21 mouse cellular contexts compared by ENCODE assay signal in the genomic region with DNA sequence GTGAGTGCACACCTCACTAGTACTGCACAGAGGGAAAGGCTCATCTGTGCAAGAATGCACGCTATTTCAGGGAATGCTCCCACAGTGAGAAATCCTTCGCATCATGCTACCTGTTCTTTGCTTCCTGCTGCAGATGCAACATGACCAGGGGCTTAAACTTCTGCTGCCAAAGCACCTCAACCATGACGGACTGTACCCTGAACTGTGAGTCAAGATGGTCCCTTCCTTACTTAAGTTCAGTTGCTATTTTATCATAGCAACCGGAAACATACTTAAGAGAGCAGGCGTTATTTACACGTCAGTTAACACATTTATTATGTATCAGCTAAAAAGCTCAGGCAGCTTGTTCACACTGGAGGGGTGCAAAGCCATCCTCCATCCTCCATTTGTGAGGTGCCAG.
"Had no signal": no experiment of that assay in that cellular context is flagged by ENCODE, and none has a peak within 500 bp of the region (broad histone marks: within the 10 kb centered on the region; RNA-seq: fewer than 3 reads in every experiment).

No protein-coding gene starts in this region.

- H3K27ac ChIP-seq: hindbrain, embryonic 13.5 days; layer of hippocampus, adult 2 months; limb, embryonic 10.5 days; limb, embryonic 13.5 days; liver, embryonic 12.5 days; liver, embryonic 15.5 days; lung, embryonic 15.5 days; macrophage; midbrain, embryonic 13.5 days; neural tube, embryonic 13.5 days; stomach, postnatal 0 days had no signal

- H3K36me3 ChIP-seq: hindbrain, embryonic 13.5 days; limb, embryonic 10.5 days; limb, embryonic 13.5 days; liver, embryonic 12.5 days; liver, embryonic 15.5 days; lung, embryonic 15.5 days; midbrain, embryonic 13.5 days; neural tube, embryonic 13.5 days had no signal

- H3K9ac ChIP-seq: hindbrain, embryonic 13.5 days; limb, embryonic 13.5 days; liver, embryonic 12.5 days; liver, embryonic 15.5 days; lung, embryonic 15.5 days; midbrain, embryonic 13.5 days; neural tube, embryonic 13.5 days had no signal

- H3K4me1 ChIP-seq: hindbrain, embryonic 13.5 days; liver, embryonic 12.5 days; liver, embryonic 15.5 days; midbrain, embryonic 13.5 days; neural tube, embryonic 13.5 days had no signal

- ATAC-seq: hindbrain, embryonic 16.5 days; intestine, embryonic 16.5 days; liver, embryonic 12.5 days; midbrain, embryonic 13.5 days; midbrain, embryonic 16.5 days had no signal

- H3K27me3 ChIP-seq: hindbrain, embryonic 13.5 days; liver, embryonic 12.5 days; liver, embryonic 15.5 days; lung, embryonic 15.5 days; midbrain, embryonic 13.5 days; neural tube, embryonic 13.5 days had no signal

- DNase-seq: layer of hippocampus, adult 9-11 months; liver; lung, adult 18-20 months; lung, postnatal 10 days; thymus, adult 2 months; thymus, postnatal 14 days had no signal

- H3K4me3 ChIP-seq: hindbrain, embryonic 13.5 days; layer of hippocampus, adult 2 months; limb, embryonic 10.5 days; limb, embryonic 13.5 days; liver, embryonic 12.5 days; liver, embryonic 15.5 days; lung, embryonic 15.5 days; midbrain, embryonic 13.5 days; myocyte; neural tube, embryonic 13.5 days had no signal

- H3K9me3 ChIP-seq: hindbrain, embryonic 13.5 days; limb, embryonic 10.5 days; limb, embryonic 13.5 days; liver, embryonic 12.5 days; liver, embryonic 15.5 days; lung, embryonic 15.5 days; midbrain, embryonic 13.5 days; neural tube, embryonic 13.5 days had no signal

- H3K4me2 ChIP-seq: hindbrain, embryonic 13.5 days; limb, embryonic 13.5 days; liver, embryonic 12.5 days; liver, embryonic 15.5 days; lung, embryonic 15.5 days; midbrain, embryonic 13.5 days; neural tube, embryonic 13.5 days had no signal
